Mouse (Mus musculus): ENCODE data around the gene Cdkn2d.

DNA sequence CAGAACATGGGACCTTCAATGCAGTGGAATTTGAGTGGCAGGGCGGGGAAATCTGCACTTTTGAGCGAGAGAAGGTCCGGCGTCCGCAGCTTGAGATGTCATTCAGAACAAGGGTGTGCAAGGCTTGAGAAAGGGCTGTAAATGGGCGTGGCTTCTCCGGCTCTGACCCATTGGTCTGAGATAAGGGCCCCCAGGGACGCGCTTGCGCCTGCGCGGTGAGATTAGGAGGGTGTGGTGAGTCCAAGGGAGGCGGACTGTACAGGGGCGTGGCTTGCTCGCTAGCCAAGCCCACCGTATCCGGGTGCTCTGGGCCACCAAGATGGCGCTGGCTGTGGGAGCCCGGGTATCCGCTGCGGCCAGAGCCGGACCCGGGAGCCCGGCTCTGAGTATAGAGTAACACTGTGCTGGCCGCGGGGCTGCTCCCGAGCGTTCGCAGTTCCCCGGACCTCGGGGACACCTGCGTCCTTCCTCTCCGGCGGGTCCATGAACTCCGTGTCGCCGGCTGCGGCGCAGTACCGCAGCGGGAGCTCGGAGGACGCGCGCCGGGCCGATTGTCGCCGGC lies 26.1 kb downstream of the Cdkn2d start, which contains the start of gene Atg4d:
- peak; percentile 95 for TF ChIP-seq POLR2A (IDR thresholded peaks at IDR 0.05; ENCODE audit: borderline replicate concordance, extremely low read depth, low read depth, low read length)
- no peak for TF ChIP-seq CTCF (IDR thresholded peaks at IDR 0.05; ENCODE audit: insufficient read depth, low read length)

Measured in lung, adult 2 months (tissue).